Mouse (Mus musculus): ENCODE results near the gene Rad51b. TPM values are rescaled to one million over a fixed set of nuclear protein-coding genes. Genes with fewer than 3 reads are reported as not detected.

Rad51b gene
- polyA plus RNA-seq, 1 experiment from 2014 or later, result 1.4 TPM

- no peak for ATAC-seq (ENCODE audit: low read depth)
- H3K27me3 ChIP-seq, result no peaks in the 10 kb centered on the region
- WGBS, result 73% methylated on average over 9 of the region's 9 CpGs
- H3K9ac ChIP-seq, result no peak overlapping the region
- H3K27ac ChIP-seq (replicated peaks), result no peak overlapping the region
- H3K36me3 ChIP-seq, result no peaks in the 10 kb centered on the region
- H3K4me1 ChIP-seq (replicated peaks), result no peaks in the 10 kb centered on the region
- H3K4me3 ChIP-seq, result no peak overlapping the region
- no peak overlapping the region for H3K4me2 ChIP-seq
- H3K9me3 ChIP-seq, result no peaks in the 10 kb centered on the region
Observed at GRCm38 (mm10) chr12:79384787-79385186, 87.7 kb downstream of the Rad51b start.

- no peak for ATAC-seq (ENCODE audit: low read depth)
- no peaks in the 10 kb centered on the region for H3K4me1 ChIP-seq (replicated peaks)
- H3K4me3 ChIP-seq, result no peak overlapping the region
- H3K4me2 ChIP-seq, result no peak overlapping the region
- H3K36me3 ChIP-seq, result no peaks in the 10 kb centered on the region
- no peaks in the 10 kb centered on the region for H3K9me3 ChIP-seq
- H3K9ac ChIP-seq, result no peak overlapping the region
- 77% methylated on average over 5 of the region's 5 CpGs for WGBS
- no peak overlapping the region for H3K27ac ChIP-seq (replicated peaks)
- H3K27me3 ChIP-seq, result no peaks in the 10 kb centered on the region
Observed at GRCm38 (mm10) chr12:79385199-79385598, 88.1 kb downstream of the Rad51b start.

GRCm38 (mm10) chr12:79387886-79388285 lies 90.8 kb downstream of the Rad51b start:
- 75% methylated on average over 6 of the region's 6 CpGs for WGBS
- Histone ChIP-seq H3K4me1 (replicated peaks) (no peaks in the 10 kb centered on the region), H3K27me3 (no peaks in the 10 kb centered on the region), H3K27ac (replicated peaks) (no peak overlapping the region), H3K4me2 (no peak overlapping the region), H3K36me3 (no peaks in the 10 kb centered on the region), H3K9ac (no peak overlapping the region), H3K4me3 (no peak overlapping the region), H3K9me3 (no peaks in the 10 kb centered on the region)
- no peak for ATAC-seq (ENCODE audit: low read depth)

GRCm38 (mm10) chr12:79389251-79389650 lies 92.2 kb downstream of the Rad51b start:
- no peak overlapping the region for H3K9ac ChIP-seq

GRCm38 (mm10) chr12:79389971-79390370 lies 92.9 kb downstream of the Rad51b start:
- Histone ChIP-seq H3K4me2 (no peak overlapping the region), H3K9me3 (no peaks in the 10 kb centered on the region), H3K4me1 (replicated peaks) (no peaks in the 10 kb centered on the region), H3K9ac (no peak overlapping the region), H3K27ac (replicated peaks) (no peak overlapping the region), H3K4me3 (no peak overlapping the region), H3K27me3 (no peaks in the 10 kb centered on the region), H3K36me3 (no peaks in the 10 kb centered on the region)
- ATAC-seq (ENCODE audit: low read depth), result no peak

More at GRCm38 (mm10) chr12:79389251-79389650, 92.2 kb downstream of the Rad51b start:
- no peak for ATAC-seq (ENCODE audit: low read depth)
- 84% methylated on average over 3 of the region's 3 CpGs for WGBS
- no peaks in the 10 kb centered on the region for H3K4me1 ChIP-seq (replicated peaks)
- no peak overlapping the region for H3K4me2 ChIP-seq
- no peaks in the 10 kb centered on the region for H3K9me3 ChIP-seq
- H3K36me3 ChIP-seq, result no peaks in the 10 kb centered on the region
- no peak overlapping the region for H3K27ac ChIP-seq (replicated peaks)
- no peak overlapping the region for H3K4me3 ChIP-seq
- H3K27me3 ChIP-seq, result no peaks in the 10 kb centered on the region

GRCm38 (mm10) chr12:79393636-79394035 lies 96.6 kb downstream of the Rad51b start:
- 90% methylated on average over 2 of the region's 2 CpGs for WGBS
- H3K4me2 ChIP-seq, result no peak overlapping the region
- H3K4me3 ChIP-seq, result no peak overlapping the region
- no peak overlapping the region for H3K27ac ChIP-seq (replicated peaks)
- H3K27me3 ChIP-seq, result no peaks in the 10 kb centered on the region
- H3K4me1 ChIP-seq (replicated peaks), result no peaks in the 10 kb centered on the region
- no peaks in the 10 kb centered on the region for H3K36me3 ChIP-seq
- H3K9me3 ChIP-seq, result no peaks in the 10 kb centered on the region
- no peak for ATAC-seq (ENCODE audit: low read depth)
- H3K9ac ChIP-seq, result no peak overlapping the region

- H3K9me3 ChIP-seq, result no peaks in the 10 kb centered on the region
- no peak for ATAC-seq (ENCODE audit: low read depth)
- no peak overlapping the region for H3K4me2 ChIP-seq
- no peaks in the 10 kb centered on the region for H3K36me3 ChIP-seq
- H3K4me1 ChIP-seq (replicated peaks), result no peaks in the 10 kb centered on the region; the same call in 1 of the 2 replicates
- no peak overlapping the region for H3K9ac ChIP-seq
- no peaks in the 10 kb centered on the region for H3K27me3 ChIP-seq
- no peak overlapping the region for H3K27ac ChIP-seq (replicated peaks)
- 84% methylated on average over 3 of the region's 3 CpGs for WGBS
- H3K4me3 ChIP-seq, result no peak overlapping the region
Observed at GRCm38 (mm10) chr12:79403992-79404391, 106.9 kb downstream of the Rad51b start.

GRCm38 (mm10) chr12:79404494-79404893 lies 107.4 kb downstream of the Rad51b start:
- Histone ChIP-seq H3K4me2 (no peak overlapping the region), H3K27ac (replicated peaks) (no peak overlapping the region), H3K27me3 (no peaks in the 10 kb centered on the region), H3K4me1 (replicated peaks) (peaks cover 3% of the 10 kb centered on the region), H3K4me3 (no peak overlapping the region), H3K9ac (no peak overlapping the region), H3K9me3 (no peaks in the 10 kb centered on the region), H3K36me3 (no peaks in the 10 kb centered on the region)
- ATAC-seq (ENCODE audit: low read depth), result no peak
- 80% methylated on average over 1 of the region's 1 CpGs for WGBS

- Histone ChIP-seq H3K4me2 (no peak overlapping the region), H3K27me3 (no peaks in the 10 kb centered on the region), H3K27ac (replicated peaks) (no peak overlapping the region), H3K4me3 (no peak overlapping the region), H3K36me3 (no peaks in the 10 kb centered on the region), H3K4me1 (replicated peaks) (peaks cover 3% of the 10 kb centered on the region), H3K9ac (no peak overlapping the region), H3K9me3 (no peaks in the 10 kb centered on the region)
- no peak for ATAC-seq (ENCODE audit: low read depth)
- 66% methylated on average over 2 of the region's 2 CpGs for WGBS
Observed at GRCm38 (mm10) chr12:79408677-79409076, 111.6 kb downstream of the Rad51b start.

- Histone ChIP-seq H3K9me3 (no peaks in the 10 kb centered on the region), H3K36me3 (no peaks in the 10 kb centered on the region), H3K4me2 (no peak overlapping the region), H3K4me3 (no peak overlapping the region), H3K9ac (no peak overlapping the region), H3K4me1 (replicated peaks) (peaks cover 3% of the 10 kb centered on the region), H3K27me3 (no peaks in the 10 kb centered on the region), H3K27ac (replicated peaks) (no peak overlapping the region)
- no peak for ATAC-seq (ENCODE audit: low read depth)
- WGBS, result 39% methylated on average over 4 of the region's 4 CpGs
Observed at GRCm38 (mm10) chr12:79409126-79409860, 112.2 kb downstream of the Rad51b start.

GRCm38 (mm10) chr12:79412894-79413507 lies 115.9 kb downstream of the Rad51b start:
- H3K9me3 ChIP-seq, result no peaks in the 10 kb centered on the region
- no peak for ATAC-seq (ENCODE audit: low read depth)
- H3K4me1 ChIP-seq (replicated peaks), result peaks cover 3% of the 10 kb centered on the region
- no peak overlapping the region for H3K4me2 ChIP-seq
- no peak overlapping the region for H3K4me3 ChIP-seq
- H3K9ac ChIP-seq, result no peak overlapping the region
- H3K27me3 ChIP-seq, result no peaks in the 10 kb centered on the region
- no peak overlapping the region for H3K27ac ChIP-seq (replicated peaks)
- H3K36me3 ChIP-seq, result no peaks in the 10 kb centered on the region
- 87% methylated on average over 8 of the region's 8 CpGs for WGBS

GRCm38 (mm10) chr12:79417360-79417759 lies 120.3 kb downstream of the Rad51b start:
- Histone ChIP-seq H3K4me1 (replicated peaks) (no peaks in the 10 kb centered on the region), H3K9me3 (no peaks in the 10 kb centered on the region), H3K36me3 (no peaks in the 10 kb centered on the region), H3K4me2 (no peak overlapping the region), H3K9ac (no peak overlapping the region), H3K4me3 (no peak overlapping the region), H3K27ac (replicated peaks) (no peak overlapping the region), H3K27me3 (no peaks in the 10 kb centered on the region)
- WGBS, result 85% methylated on average over 6 of the region's 6 CpGs
- no peak for ATAC-seq (ENCODE audit: low read depth)

GRCm38 (mm10) chr12:79420605-79421004 lies 123.5 kb downstream of the Rad51b start:
- H3K4me3 ChIP-seq, result no peak overlapping the region
- 71% methylated on average over 6 of the region's 6 CpGs for WGBS

More at GRCm38 (mm10) chr12:79420605-79421004, 123.5 kb downstream of the Rad51b start:
- Histone ChIP-seq H3K36me3 (no peaks in the 10 kb centered on the region), H3K9me3 (0 out of 2 replicates have a peak, but pooled peaks cover 3% of the 10 kb centered on the region), H3K27me3 (no peaks in the 10 kb centered on the region), H3K4me2 (no peak overlapping the region), H3K9ac (no peak overlapping the region), H3K27ac (replicated peaks) (no peak overlapping the region), H3K4me1 (replicated peaks) (no peaks in the 10 kb centered on the region)
- no peak for ATAC-seq (ENCODE audit: low read depth)
